Mouse (Mus musculus) embryonic facial prominence, embryonic 13.5 days (tissue): ENCODE results near the gene Msx2. TPM values are rescaled to one million over a fixed set of nuclear protein-coding genes. Genes with fewer than 3 reads are reported as not detected.

ENCODE experiments used
- ATAC-seq: fragments of 200-750 bp; cut with Nextera tagmentation; 2 replicates; pipeline ENCODE4 v1.8.0; 2017; ENCODE audit warnings: low read depth; ENCODE audit not compliant: insufficient number of reproducible peaks, insufficient read depth, low FRiP score, low TSS enrichment
- H3K27ac ChIP-seq: fragments of 300-500 bp; sonication (generic); 2 replicates; pipeline ENCODE4 v1.5.1; 2015; ENCODE audit warnings: moderate library complexity, mild to moderate bottlenecking, inconsistent platforms
- H3K27me3 ChIP-seq: fragments of 300-500 bp; sonication (generic); 2 replicates; pipeline ENCODE4 v1.6.1; 2015; ENCODE audit warnings: mild to moderate bottlenecking, inconsistent platforms
- H3K36me3 ChIP-seq: fragments of 300-500 bp; sonication (generic); 2 replicates; pipeline ENCODE4 v1.6.1; 2015; ENCODE audit warnings: mild to moderate bottlenecking, inconsistent platforms
- H3K4me1 ChIP-seq: fragments of 300-500 bp; sonication (generic); 2 replicates; pipeline ENCODE4 v1.6.1; 2015; ENCODE audit warnings: inconsistent platforms
- H3K4me2 ChIP-seq: fragments of 300-500 bp; sonication (generic); 2 replicates; pipeline ENCODE4 v1.6.1; 2015; ENCODE audit warnings: moderate library complexity, mild to moderate bottlenecking, inconsistent platforms
- H3K4me3 ChIP-seq: fragments of 300-500 bp; sonication (generic); 2 replicates; pipeline ENCODE4 v1.5.1; 2015; ENCODE audit warnings: mild to moderate bottlenecking, inconsistent platforms
- H3K9ac ChIP-seq: fragments of 300-500 bp; sonication (generic); 2 replicates; pipeline ENCODE4 v1.6.1; 2015; ENCODE audit warnings: mild to moderate bottlenecking, inconsistent platforms
- H3K9me3 ChIP-seq: fragments of 300-500 bp; sonication (generic); 2 replicates; pipeline ENCODE4 v1.6.1; 2016; ENCODE audit warnings: inconsistent platforms
- WGBS: fragments of 180-500 bp; shearing (Covaris S2); methylation state at CpG from one replicate; pipeline ENCODE4 v1.1.7; 2015; ENCODE audit warnings: mixed read lengths; 5-methylcytosine and 5-hydroxymethylcytosine counted together
- polyA plus RNA-seq: library from polyadenylated mRNA; unstranded; fragments of >200 nt; fragmentation: Nextera tagmentation; extraction: Ambion mirVana; gene quantifications from 2 replicates; pipeline ENCODE4 v1.2.1, GENCODE M21; 2015

The Msx2 gene
- polyA plus RNA-seq, 1 experiment from 2014 or later, result 41.1 TPM

DNA sequence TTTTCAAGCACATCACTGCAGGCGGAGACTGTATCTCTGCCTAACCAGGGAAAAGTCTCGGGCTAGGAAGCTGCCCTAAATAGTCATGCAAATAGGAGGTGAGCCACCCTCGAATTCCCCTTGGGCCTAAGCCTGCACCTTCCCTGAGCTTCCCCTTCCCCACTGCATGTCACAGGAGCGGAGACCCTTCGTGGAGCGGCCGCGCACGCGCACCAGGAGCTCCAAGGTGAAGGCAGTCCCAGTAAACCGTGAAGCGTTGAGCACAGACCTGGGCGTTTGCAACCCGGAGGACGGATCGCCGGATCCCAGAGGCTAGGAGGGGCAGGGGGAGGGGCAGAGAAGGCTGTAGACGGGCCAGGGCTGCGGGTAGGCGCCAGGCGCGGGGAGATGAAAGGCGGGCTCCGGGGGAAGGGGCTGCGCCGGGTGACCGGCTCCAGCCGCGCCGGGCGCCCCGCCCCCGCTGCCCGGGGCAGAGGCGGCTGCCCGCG is 2.9 kb upstream of the Msx2 start:
- under 1% methylated on average over 35 of the region's 37 CpGs for WGBS
- H3K27me3 ChIP-seq, result peaks cover 52% of the 10 kb centered on the region
- ATAC-seq, result peak; percentile 66
- peak overlapping the region; percentile 54 for H3K4me3 ChIP-seq
- peak overlapping the region; percentile 76 for H3K9ac ChIP-seq
- no peaks in the 10 kb centered on the region for H3K36me3 ChIP-seq
- peak overlapping the region; percentile 76 for H3K27ac ChIP-seq
- peak overlapping the region; percentile 88 for H3K4me2 ChIP-seq
- peaks cover 30% of the 10 kb centered on the region for H3K4me1 ChIP-seq
- H3K9me3 ChIP-seq, result no peaks in the 10 kb centered on the region

DNA sequence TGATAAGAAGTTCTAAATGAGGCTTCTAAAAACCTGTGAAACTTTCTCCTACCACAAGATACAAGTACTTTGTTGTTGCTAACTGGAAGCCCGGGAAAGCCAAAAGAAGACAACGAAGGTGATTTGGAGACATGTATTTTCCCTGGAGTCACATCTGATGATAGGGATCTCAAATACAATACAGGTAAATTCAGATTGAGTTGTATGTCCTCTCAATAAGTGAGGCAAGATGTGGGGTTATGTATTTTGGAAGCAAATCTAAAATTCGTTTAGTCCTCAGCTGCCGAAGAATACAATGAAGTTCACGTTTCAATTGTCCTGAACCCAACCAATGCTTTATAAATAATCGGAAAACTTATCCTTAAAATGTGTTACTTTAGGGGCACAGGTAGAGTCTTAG is 1.6 kb upstream of the Msx2 start:
- Histone ChIP-seq H3K4me2 (no peak overlapping the region; the same call in 1 of the 2 replicates), H3K9ac (no peak overlapping the region), H3K36me3 (no peaks in the 10 kb centered on the region), H3K4me1 (peaks cover 40% of the 10 kb centered on the region), H3K27ac (no peak overlapping the region), H3K9me3 (no peaks in the 10 kb centered on the region), H3K4me3 (no peak overlapping the region), H3K27me3 (peaks cover 64% of the 10 kb centered on the region)
- WGBS, result 21% methylated on average over 6 of the region's 6 CpGs
- no peak for ATAC-seq

DNA sequence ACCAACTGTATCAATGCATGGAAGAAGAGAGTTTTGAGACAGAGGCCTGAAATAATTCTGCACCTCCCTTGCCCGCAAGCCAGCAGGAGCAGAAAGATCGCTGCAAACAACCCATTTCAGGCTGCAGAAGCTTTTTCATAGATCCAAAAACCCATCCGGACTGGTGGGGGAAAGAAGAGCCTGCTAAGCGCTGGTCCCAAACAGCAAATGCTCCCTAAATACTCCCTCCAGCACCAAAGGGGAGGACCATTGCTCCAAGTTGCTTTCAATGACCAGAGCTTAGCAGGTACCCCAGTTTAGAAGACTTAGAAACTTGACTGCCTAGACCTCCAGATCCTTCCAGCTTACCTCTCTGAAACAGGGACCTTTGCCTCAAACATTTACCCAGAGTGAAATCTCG is 1.1 kb upstream of the Msx2 start:
- WGBS, result 21% methylated on average over 5 of the region's 5 CpGs
- H3K27me3 ChIP-seq, result peaks cover 69% of the 10 kb centered on the region

DNA sequence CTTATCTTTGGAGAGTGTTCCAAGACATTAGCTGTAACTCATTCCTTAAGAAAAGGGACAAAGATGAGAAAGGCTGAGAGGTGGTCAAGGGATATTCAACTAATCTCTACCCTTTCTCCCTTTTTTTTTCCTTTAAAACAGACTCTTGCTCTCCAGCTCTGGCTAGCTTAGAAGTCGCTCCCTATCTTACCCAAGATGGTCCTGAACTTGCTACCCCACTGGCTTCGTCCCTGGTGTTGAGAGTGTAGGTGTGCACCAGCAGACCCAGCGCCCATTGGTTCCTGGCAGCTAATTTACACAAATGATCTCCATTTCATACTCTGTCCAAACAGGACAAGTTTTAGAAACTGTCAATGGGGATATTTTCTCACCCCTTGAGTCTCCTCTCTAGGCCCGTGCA is 417 bp upstream of the Msx2 start:
- no peak for ATAC-seq
- Histone ChIP-seq H3K4me2 (peak overlapping the region; percentile 86), H3K27me3 (peaks cover 70% of the 10 kb centered on the region), H3K4me1 (peaks cover 46% of the 10 kb centered on the region), H3K9ac (no peak overlapping the region), H3K36me3 (no peaks in the 10 kb centered on the region), H3K4me3 (peak overlapping the region; percentile 72), H3K9me3 (no peaks in the 10 kb centered on the region), H3K27ac (no peak overlapping the region)
- 26% methylated on average over 4 of the region's 4 CpGs for WGBS

More for the DNA sequence above, 1.1 kb upstream of the Msx2 start:
- H3K36me3 ChIP-seq, result no peaks in the 10 kb centered on the region
- peaks cover 44% of the 10 kb centered on the region for H3K4me1 ChIP-seq
- H3K9me3 ChIP-seq, result no peaks in the 10 kb centered on the region
- H3K27ac ChIP-seq, result no peak overlapping the region
- no peak for ATAC-seq
- H3K9ac ChIP-seq, result no peak overlapping the region
- H3K4me3 ChIP-seq, result no peak overlapping the region
- no peak overlapping the region for H3K4me2 ChIP-seq

DNA sequence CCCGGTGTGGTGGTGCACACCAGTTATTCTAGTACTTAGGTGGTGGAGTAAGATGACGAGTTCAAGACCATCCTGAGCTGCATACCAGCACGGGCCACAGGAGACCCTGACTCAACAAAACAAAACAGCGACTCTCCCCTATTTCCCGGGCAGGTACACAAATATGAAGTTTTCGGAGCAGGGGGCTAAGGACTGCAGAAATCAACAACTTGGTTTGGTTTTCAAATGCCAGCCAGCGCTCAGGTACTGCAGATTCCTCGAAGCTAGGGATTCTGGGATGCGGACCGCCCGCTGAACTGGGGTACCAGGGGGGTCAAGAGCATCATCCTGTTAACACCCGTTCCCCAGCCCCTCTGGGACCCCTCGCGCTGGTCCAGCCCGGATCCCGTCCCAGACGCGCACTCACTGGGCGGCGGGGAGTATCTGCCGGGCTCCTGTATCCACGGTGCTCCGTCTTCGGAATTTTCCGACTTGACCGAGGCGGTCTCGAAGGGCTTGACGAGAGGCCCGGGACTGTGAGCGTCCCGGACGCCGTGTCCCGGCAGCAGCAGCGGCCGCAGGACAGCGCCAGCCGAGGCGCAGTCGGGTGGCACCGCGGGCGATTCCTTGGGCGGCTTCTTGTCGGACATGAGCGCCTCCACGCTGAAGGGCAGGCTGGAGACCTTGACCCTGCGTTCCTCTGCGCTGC is 804 bp downstream of the Msx2 start:
- H3K36me3 ChIP-seq, result no peaks in the 10 kb centered on the region
- ATAC-seq, result no peak
- under 1% methylated on average over 50 of the region's 50 CpGs for WGBS
- peaks cover 50% of the 10 kb centered on the region for H3K4me1 ChIP-seq
- H3K9me3 ChIP-seq, result no peaks in the 10 kb centered on the region
- peaks cover 74% of the 10 kb centered on the region for H3K27me3 ChIP-seq
- peak overlapping the region; percentile 86 for H3K4me2 ChIP-seq
- H3K27ac ChIP-seq, result peak overlapping the region; percentile 88
- H3K4me3 ChIP-seq, result peak overlapping the region; percentile 72
- peak overlapping the region; percentile 93 for H3K9ac ChIP-seq

DNA sequence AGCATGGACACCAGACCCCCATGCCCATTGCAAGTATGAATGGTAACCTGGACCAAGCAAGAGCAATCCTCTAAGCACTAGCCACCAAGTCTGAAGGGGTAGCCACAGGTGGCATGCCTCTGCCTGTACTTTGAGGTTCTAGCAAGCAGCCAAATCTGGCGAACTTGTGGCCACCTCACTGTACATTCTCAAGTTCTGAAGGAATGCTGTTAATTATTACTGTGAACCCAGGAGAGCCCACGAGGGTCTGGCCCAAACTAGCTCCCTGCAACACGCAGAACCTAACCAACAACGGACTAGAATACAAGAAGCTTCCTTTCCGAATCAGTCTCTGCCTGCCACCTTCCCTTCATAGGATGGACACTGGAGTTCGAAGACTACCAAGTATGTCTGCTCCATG is 1.5 kb downstream of the Msx2 start:
- Histone ChIP-seq H3K9me3 (no peaks in the 10 kb centered on the region), H3K9ac (peak overlapping the region; percentile 93), H3K4me2 (peak overlapping the region; percentile 86), H3K27me3 (peaks cover 69% of the 10 kb centered on the region), H3K27ac (peak overlapping the region; percentile 88), H3K4me3 (peak overlapping the region; percentile 72), H3K4me1 (peaks cover 47% of the 10 kb centered on the region), H3K36me3 (no peaks in the 10 kb centered on the region)
- ATAC-seq, result no peak
- 8% methylated on average over 6 of the region's 6 CpGs for WGBS

DNA sequence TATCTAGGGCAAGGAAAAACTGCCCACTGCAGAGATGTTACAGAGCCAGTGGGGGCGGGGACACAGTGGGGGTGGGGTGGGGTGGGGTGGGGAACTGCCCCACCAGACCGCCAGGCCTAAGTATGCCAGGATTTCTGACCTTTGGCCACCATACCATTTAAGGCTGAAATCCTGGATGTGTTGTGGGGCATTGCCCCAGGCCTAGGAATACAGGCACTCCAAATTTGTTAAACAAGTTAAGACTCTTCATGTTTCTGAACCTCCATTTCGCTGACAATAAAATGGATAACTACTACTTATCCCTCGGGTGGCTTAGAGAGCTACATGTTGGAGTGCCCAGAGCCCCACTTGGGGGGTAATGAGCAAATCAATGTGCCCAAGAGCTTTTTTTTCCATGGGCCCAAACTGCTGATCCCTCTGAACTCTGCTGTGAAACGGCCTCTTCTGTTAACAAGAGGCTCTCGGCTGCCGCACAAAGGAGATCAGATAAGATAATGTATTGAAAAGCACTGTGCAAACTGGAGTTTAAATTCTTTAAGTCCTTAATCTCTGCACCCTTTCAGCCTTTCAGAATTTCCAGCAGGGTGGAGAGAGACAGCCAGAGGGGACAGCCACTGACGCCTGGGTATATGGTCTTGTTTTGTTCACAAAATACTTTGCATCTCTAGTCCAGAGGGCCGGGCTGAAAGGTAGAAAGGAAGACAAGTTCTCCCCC is 2.3 kb downstream of the Msx2 start:
- Histone ChIP-seq H3K4me3 (peak overlapping the region; percentile 72), H3K4me1 (peaks cover 45% of the 10 kb centered on the region), H3K4me2 (peak overlapping the region; percentile 86), H3K27ac (peak overlapping the region; percentile 88), H3K36me3 (no peaks in the 10 kb centered on the region), H3K9ac (peak overlapping the region; percentile 93), H3K27me3 (peaks cover 68% of the 10 kb centered on the region), H3K9me3 (no peaks in the 10 kb centered on the region)
- WGBS, result 11% methylated on average over 9 of the region's 9 CpGs
- ATAC-seq, result no peak

DNA sequence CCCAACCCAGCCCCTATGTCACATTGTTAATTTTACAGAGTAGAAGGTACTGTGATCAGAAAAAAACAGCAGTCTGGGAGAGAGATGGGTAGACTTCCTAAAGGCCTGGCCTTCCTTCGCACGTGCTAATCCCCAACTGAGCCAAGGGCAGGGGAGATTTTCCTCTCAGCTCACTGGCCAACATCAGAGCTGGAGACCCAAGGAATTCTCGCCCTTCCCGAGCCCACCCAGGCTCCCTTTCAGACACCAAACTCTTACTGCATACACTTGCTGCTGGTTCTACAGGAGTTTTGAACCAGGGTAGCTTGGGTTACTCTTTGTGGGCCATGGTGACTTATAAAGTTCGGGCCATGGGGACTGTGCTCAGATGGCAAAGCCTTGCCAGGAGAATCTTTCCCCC is 3.1 kb downstream of the Msx2 start:
- peaks cover 44% of the 10 kb centered on the region for H3K4me1 ChIP-seq
- peak overlapping the region; percentile 88 for H3K27ac ChIP-seq
- peak overlapping the region; percentile 72 for H3K4me3 ChIP-seq
- peaks cover 69% of the 10 kb centered on the region for H3K27me3 ChIP-seq
- 14% methylated on average over 5 of the region's 5 CpGs for WGBS
- H3K36me3 ChIP-seq, result no peaks in the 10 kb centered on the region
- H3K9ac ChIP-seq, result peak overlapping the region; percentile 93
- H3K9me3 ChIP-seq, result no peaks in the 10 kb centered on the region
- no peak for ATAC-seq
- peak overlapping the region; percentile 86 for H3K4me2 ChIP-seq

DNA sequence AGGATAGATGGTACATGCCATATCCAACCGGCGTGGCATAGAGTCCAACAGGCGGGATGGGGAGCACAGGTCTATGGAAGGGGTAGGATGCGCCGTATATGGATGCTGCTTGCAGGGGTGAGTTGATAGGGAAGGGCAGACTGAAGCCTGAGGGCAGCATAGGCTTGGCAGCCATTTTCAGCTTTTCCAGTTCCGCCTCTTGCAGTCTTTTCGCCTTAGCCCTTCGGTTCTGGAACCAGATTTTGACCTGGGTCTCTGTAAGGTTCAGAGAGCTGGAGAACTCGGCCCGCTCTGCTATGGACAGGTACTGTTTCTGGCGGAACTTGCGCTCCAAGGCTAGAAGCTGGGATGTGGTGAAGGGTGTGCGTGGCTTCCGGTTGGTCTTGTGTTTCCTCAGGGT is 4.7 kb downstream of the Msx2 start:
- H3K27ac ChIP-seq, result peak overlapping the region; percentile 60; the same call in 1 of the 2 replicates
- peaks cover 71% of the 10 kb centered on the region for H3K27me3 ChIP-seq
- peak overlapping the region; percentile 86 for H3K4me2 ChIP-seq
- 31% methylated on average over 14 of the region's 14 CpGs for WGBS
- no peak for ATAC-seq
- H3K4me3 ChIP-seq, result peak overlapping the region; percentile 33
- H3K36me3 ChIP-seq, result no peaks in the 10 kb centered on the region
- no peaks in the 10 kb centered on the region for H3K9me3 ChIP-seq
- H3K9ac ChIP-seq, result peak overlapping the region; percentile 52
- peaks cover 55% of the 10 kb centered on the region for H3K4me1 ChIP-seq

DNA sequence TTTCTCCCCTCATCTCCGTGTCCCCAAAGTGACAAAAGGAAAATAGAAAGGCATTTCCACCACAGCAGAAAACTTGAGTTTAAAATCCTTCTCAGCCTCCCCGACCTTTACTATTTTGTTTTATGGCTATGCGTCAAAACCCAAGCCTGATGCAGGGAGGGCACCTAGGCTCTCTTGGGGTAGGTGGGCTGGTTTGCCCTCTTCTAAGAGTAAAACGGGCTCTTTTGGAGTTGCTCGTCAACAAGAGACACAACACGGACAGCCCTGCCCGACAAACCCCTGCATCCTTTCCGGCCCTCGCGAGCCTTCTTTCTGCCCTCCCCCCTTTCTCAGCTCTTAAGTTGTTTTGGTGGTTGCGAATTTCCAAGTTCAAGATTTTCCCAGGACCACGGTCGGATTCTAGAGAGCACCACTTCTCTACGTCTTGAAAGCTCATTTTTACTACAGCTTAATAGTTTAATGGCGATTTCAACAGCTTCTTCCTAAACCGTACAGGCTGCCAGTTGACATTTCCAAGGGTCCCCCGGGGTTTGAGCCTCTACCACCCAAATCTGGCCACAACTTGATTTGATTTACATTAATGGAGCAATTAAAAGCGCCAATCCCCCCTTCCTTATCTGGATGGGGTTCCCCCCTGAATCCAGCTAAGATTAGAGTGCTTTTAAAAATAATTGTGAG is 6.5 kb downstream of the Msx2 start:
- Histone ChIP-seq H3K27me3 (peaks cover 75% of the 10 kb centered on the region), H3K9me3 (no peaks in the 10 kb centered on the region), H3K4me1 (peaks cover 62% of the 10 kb centered on the region), H3K4me3 (peak overlapping the region; percentile 33), H3K9ac (peak overlapping the region; percentile 68), H3K27ac (peak overlapping the region; percentile 87), H3K36me3 (no peaks in the 10 kb centered on the region), H3K4me2 (peak overlapping the region; percentile 85)
- 8% methylated on average over 18 of the region's 18 CpGs for WGBS
- no peak for ATAC-seq

DNA sequence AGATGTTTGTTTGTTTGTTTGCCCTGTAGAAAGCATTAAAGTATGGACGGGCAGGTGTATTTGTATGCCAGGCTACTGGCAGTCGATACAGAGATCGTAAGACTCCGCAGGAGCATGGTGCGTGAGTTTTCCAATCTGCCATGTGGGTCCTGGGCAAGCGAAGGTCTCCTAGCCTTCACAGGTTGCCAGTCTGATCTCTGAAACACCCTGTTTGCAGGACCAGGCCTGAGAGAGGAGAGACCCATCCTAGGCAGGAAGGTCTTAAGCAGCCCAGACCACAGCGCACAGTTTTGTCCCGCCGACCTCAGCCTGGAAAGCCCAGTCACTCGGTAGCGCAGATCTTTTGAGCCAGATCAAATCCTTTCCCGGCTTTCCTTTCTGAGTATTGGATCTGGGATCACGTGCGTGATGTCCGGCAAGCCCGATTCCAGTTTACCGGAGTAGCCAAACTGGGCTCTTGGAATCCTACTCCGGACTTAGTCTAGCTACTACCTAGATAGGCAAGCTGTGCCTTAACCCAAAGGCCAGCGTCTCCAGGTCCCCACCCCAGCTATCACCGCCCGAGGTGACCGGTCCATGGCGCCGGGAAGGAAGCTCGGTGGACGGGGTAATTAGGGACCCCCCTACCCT is 7.6 kb downstream of the Msx2 start:
- Histone ChIP-seq H3K27ac (peak overlapping the region; percentile 87), H3K4me1 (peaks cover 61% of the 10 kb centered on the region), H3K9ac (peak overlapping the region; percentile 68), H3K9me3 (no peaks in the 10 kb centered on the region), H3K27me3 (peaks cover 75% of the 10 kb centered on the region), H3K4me3 (peak overlapping the region; percentile 33), H3K4me2 (peak overlapping the region; percentile 85), H3K36me3 (no peaks in the 10 kb centered on the region)
- WGBS, result 8% methylated on average over 26 of the region's 26 CpGs
- no peak for ATAC-seq
